Mouse (Mus musculus) frontal cortex, postnatal 25 days (tissue): ENCODE measurements around the gene Prkg1.

Experiments
- DNase-seq, 2 experiments: peaks; one replicate each; pipeline ENCODE4 v3.0.0; 2022; ENCODE audit warnings: low spot score in 2 of 2

The Prkg1 gene

GRCm38 (mm10) chr19:31040948-31041847, 723.6 kb downstream of the Prkg1 start:
- no peak for DNase-seq

GRCm38 (mm10) chr19:31038951-31039350, 725.9 kb downstream of the Prkg1 start:
- no peak for DNase-seq

GRCm38 (mm10) chr19:31031596-31031995, 733.2 kb downstream of the Prkg1 start:
- no peak for DNase-seq

- DNase-seq: no peak
These were observed 738.0 kb downstream of the Prkg1 start for GRCm38 (mm10) chr19:31026797-31027196.

- no peak for DNase-seq
These were observed 753.2 kb downstream of the Prkg1 start for GRCm38 (mm10) chr19:31011528-31012133.

- DNase-seq: no peak
These were observed 766.3 kb downstream of the Prkg1 start for GRCm38 (mm10) chr19:30998572-30998971.

- no peak for DNase-seq
These were observed 774.4 kb downstream of the Prkg1 start for GRCm38 (mm10) chr19:30990390-30990789.

- DNase-seq: no peak
These were observed 782.4 kb downstream of the Prkg1 start for GRCm38 (mm10) chr19:30982436-30982835.

GRCm38 (mm10) chr19:30978096-30978495, 786.7 kb downstream of the Prkg1 start:
- no peak for DNase-seq

- no peak for DNase-seq
These were observed 814.2 kb downstream of the Prkg1 start for GRCm38 (mm10) chr19:30950610-30951009.

GRCm38 (mm10) chr19:30948202-30948601, 816.6 kb downstream of the Prkg1 start:
- no peak for DNase-seq

GRCm38 (mm10) chr19:30942369-30942992, 822.4 kb downstream of the Prkg1 start:
- no peak for DNase-seq

- DNase-seq: no peak
These were observed 826.8 kb downstream of the Prkg1 start for GRCm38 (mm10) chr19:30938058-30938457.

GRCm38 (mm10) chr19:30931469-30932192, 833.2 kb downstream of the Prkg1 start:
- DNase-seq: no peak

- DNase-seq: no peak
These were observed 840.8 kb downstream of the Prkg1 start for GRCm38 (mm10) chr19:30924032-30924431.

- no peak for DNase-seq
These were observed 862.5 kb downstream of the Prkg1 start for GRCm38 (mm10) chr19:30902290-30902689.

- DNase-seq: no peak
These were observed 863.8 kb downstream of the Prkg1 start for GRCm38 (mm10) chr19:30901025-30901424.

GRCm38 (mm10) chr19:30890377-30890776, 874.5 kb downstream of the Prkg1 start:
- no peak for DNase-seq

- no peak for DNase-seq
These were observed 875.0 kb downstream of the Prkg1 start for GRCm38 (mm10) chr19:30889851-30890250.

GRCm38 (mm10) chr19:30861441-30861840, 903.4 kb downstream of the Prkg1 start:
- DNase-seq: no peak

- DNase-seq: no peak
These were observed 913.8 kb downstream of the Prkg1 start for GRCm38 (mm10) chr19:30851023-30851422.

GRCm38 (mm10) chr19:30844916-30845315, 919.9 kb downstream of the Prkg1 start:
- no peak for DNase-seq
